Mouse (Mus musculus) right cerebral cortex, postnatal 4 days (tissue): ENCODE results near the gene Ndst2.
"Not testable (repeated sequence)": the region's sequence is repeated elsewhere in the genome, so short reads cannot be mapped to it uniquely, and the experiment has no call there.

Experiments used
- DNase-seq: peaks from one replicate; pipeline ENCODE4 v3.0.0-alpha.2; 2022

Gene Ndst2

DNA sequence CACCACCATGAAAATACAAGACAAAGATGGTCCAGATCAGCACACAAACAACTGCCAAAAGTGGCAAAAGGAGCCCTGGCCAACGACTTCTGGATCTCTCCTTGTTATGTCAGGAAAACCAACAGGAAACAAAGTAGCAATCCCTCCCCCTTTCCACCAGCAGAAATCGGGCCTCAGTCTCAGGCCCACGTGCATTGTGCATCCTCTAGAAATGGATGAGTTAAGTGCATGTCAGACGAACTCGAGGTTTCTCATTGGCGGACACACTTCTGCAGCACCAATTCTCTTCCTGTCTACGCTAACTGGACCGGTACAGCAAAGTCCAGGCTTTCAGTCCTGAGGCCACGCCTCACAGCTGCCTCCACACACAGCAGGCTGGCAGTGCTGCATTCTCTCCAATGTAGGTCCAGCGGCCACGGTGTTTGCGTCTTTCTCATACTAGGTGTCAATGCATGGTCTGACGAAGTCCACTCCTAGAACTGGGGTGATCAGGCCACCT is 1.6 kb upstream of the Ndst2 start:
- DNase-seq: no peak

- no peak for DNase-seq
Observed at GRCm38 (mm10) chr14:20735052-20735451, 690 bp upstream of the Ndst2 start.

DNA sequence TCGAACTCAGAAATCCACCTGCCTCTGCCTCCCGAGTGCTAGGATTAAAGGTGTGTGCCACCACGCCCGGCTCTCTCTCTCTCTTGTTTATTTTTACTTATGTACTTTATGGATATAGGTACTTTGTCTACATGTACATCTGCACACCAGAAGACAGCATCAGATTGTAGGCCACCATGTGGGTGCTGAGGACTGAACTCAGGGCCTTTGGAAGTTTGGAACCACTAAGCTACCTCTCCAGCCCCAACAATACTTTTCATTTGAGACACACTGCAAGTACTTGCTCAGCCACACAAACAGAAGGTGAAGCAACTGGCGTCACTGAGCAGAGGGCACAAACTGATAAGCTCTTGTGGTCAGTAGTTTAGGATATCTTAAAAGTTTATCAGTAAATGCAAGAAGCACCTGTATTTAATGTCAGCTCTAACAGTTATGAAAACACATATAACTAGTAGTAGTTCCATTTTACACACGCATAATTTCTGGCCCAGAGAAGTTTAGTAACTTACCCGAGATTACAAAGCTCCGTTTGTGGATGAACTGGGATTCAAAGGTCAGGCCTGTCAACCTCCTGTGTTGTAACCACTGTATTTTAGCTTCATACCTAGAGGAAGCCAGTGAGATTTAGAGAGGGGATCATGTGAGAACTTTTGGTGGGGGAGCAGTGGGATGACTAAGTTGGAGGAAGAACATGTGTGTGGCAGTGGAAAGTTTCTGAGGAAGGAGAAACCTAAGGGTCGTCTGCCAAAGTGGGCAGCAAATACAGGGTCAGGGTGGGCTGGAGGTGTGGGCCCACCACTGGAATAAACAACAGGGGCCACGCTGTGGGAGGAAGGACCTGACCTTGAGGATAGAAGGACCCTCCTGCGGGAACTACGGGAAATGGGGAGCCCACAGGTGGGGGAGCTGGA is 1.1 kb downstream of the Ndst2 start:
- DNase-seq: no peak

DNA sequence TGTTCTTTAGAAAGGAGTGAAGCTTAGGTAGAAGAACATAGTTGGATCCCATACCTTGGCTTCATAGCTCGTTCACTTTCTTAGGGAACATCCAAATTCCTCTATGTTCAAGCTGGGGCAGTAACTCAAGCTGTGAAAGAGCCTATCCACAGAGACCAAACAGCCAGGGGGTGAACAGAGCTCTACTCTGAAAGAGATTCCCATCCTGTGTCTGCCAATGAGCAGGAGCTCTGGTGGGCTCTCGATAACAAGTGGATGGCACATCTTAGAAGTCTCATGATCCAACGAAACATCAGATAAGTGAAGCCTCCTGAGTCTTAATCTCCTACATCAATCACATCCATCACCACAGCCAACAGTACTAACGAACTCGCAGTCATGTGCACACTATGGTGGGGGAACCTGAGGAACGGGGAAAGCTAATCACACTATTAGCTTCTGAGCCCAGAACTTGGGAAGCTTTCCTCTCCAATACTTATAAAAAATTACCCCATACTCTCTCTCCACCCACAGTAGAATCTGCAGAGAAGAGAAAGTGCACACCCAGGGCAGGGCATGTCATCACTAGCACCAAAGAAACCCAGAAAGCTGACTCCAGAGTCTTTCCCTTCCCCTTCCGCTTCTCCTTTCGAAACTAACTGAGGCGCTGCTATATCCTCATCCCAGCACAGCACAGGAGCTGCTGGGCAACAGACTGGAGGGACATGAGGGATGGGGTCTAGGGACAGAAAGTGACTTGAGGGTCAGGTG is 3.3 kb downstream of the Ndst2 start:
- no peak for DNase-seq

- no peak for DNase-seq
Observed at GRCm38 (mm10) chr14:20729871-20730270, 4.5 kb downstream of the Ndst2 start.

- DNase-seq: no peak
Observed at GRCm38 (mm10) chr14:20725660-20726339, 8.6 kb downstream of the Ndst2 start.

- DNase-seq: peak; percentile 76
Observed at GRCm38 (mm10) chr14:20724043-20724442, 10.3 kb downstream of the Ndst2 start.

- no peak for DNase-seq
Observed at GRCm38 (mm10) chr14:20723006-20723405, 11.4 kb downstream of the Ndst2 start.

GRCm38 (mm10) chr14:20721371-20721770 is 13.0 kb downstream of the Ndst2 start:
- DNase-seq: no peak

DNA sequence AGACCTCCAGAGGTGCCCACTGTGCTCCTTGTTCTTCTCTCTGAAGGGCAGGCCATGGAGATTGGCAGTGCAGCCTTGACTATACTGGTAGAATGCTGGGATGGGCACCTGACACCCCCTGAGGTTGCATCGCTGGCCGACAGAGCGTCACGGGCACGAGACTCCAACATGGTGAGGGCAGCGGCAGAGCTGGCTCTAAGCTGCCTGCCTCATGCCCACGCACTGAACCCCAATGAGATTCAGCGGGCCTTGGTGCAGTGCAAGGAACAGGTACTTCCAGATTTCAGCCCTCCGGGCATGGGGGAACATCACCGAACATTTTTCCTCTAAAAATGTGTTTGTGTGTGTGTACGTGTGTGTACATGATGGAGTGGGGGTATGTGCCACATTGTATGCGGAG is 14.6 kb downstream of the Ndst2 start:
- DNase-seq: no peak

DNA sequence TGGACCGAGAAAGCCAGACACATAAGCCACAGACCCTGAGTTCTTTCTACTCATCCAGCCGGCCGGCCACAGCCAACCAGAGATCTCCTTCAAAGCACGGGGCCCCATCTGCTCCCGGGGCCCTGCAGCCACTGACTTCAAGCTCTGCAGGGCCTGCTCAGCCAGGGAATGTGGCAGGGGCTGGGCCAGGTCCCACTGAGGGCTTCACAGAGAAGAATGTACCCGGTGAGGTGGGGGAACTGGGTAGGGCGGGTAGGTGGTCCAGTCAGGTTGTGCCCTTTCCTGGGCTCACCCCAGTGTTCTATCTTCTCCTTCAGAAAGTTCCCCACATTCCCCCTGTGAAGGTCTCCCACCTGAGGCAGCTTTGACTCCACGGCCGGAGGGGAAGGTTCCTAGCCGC is 15.9 kb downstream of the Ndst2 start:
- DNase-seq: no peak

- DNase-seq: no peak
Observed at GRCm38 (mm10) chr14:20713832-20714231, 20.5 kb downstream of the Ndst2 start.

DNA sequence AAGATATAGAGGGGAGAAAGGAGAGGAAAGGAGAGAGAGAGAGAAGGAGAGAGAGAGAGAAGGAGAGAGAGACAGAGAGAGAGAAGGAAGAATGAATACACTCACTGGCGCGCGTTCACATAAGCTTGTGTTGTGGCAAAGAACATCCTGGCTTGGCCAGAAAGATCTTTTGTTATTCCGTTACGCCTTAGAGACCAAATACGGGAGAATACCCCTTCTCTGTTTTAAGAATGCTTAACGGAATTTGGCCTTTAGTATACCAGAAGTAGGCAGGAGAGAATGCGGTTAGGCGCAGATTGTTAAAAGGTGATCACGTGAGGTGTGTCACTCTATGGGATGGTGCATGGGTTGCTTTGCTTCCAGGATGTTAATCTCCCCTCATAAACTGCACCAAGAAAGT is 26.1 kb downstream of the Ndst2 start:
- no peak for DNase-seq

DNA sequence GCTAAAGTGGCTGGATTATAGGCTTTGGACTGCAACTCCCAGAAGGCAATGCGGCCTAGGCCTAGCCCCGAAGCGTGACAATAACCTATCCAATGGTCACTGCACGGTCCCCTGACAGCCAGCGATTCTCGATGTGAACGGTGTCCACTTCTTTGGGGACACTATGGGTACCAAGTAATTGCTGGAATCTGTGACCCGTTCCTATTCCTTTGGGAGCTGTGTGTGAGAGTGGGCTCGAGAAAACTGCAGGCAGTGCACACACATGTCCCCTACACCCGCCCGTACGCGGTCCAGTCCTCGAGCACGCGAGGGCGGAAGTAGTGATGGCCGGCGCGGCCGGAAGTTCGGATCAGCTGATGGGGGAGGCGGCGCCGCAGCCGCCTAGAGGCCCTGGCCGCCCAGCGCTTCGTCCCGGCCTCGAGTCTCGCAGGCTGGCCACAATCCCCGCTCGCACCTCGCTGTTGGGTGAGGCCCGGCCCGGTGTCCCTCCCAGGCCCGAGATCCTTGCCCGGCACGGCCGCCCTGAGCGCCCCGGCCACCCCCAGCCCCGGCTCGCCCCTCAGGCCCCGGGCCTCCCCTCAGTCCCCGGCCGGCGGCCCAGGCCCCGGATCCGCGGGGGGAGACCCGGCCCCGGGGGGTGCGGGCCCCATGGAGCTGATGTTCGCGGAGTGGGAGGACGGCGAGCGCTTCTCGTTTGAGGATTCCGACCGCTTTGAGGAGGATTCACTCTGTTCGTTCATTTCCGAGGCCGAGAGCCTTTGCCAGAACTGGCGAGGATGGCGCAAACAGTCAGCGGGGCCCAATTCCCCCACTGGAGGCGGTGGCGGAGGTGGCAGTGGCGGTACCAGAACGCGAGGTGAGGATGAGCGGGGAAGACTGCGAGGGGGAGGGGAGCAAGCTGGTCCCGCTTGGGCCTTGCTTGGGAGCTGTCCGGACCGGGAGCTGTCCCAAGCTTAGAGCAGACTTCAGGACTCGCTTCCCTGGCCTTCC is 26.9 kb downstream of the Ndst2 start, which contains the start of gene Zswim8:
Gene Zswim8 (plus strand): TSS at position 352 of the 990 bp plus-strand sequence.
- peak; percentile 86 for DNase-seq

DNA sequence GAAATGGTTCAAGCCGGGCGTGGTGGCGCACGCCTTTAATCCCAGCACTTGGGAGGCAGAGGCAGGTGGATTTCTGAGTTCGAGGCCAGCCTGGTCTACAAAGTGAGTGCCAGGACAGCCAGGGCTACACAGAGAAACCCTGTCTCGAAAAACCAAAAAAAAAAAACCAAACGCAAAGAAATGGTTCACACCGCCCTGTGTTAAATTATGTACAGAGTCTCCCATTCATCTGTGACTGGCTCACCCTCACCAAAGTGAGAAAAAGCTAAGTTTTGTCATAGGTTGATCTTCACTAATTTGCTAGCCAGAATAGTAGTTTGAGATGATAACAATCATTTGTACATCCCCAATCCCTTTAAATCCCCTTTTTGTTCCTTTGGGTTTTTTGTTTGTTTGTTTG is 30.9 kb downstream of the Ndst2 start:
- DNase-seq: not testable (repeated sequence)

DNA sequence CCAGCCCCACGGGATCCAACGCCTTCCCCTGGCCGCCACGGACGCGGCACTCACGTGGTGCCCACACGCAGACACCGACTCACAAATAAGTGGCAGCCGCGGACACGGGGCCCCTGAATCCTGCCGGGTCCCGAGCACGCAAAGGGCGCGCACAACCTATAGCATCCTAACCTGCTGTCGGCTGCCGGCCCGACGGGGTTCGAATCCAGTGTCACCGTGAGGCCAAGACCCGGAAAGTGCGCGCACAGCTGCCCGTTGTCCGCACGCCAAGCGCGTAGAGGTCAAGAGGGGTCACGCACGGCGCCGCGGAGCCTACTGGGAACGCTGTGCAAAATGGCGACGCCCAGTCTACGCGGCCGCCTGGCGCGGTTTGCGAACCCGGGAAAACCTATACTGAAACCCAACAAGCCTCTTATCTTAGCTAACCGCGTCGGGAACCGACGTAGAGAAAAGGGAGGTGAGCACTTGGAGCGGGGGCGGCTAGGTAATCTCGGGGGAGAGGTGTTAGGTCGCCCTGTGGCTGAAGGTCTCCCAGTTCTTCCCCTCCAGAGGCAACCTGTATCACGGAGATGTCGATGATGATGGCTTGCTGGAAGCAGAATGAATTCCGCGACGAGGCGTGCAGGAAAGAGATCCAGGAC is 31.5 kb downstream of the Ndst2 start, which contains the start of gene Chchd1:
Gene Chchd1 (plus strand): TSS at position 266 of the 641 bp plus-strand sequence.
- DNase-seq: peak; percentile 93

DNA sequence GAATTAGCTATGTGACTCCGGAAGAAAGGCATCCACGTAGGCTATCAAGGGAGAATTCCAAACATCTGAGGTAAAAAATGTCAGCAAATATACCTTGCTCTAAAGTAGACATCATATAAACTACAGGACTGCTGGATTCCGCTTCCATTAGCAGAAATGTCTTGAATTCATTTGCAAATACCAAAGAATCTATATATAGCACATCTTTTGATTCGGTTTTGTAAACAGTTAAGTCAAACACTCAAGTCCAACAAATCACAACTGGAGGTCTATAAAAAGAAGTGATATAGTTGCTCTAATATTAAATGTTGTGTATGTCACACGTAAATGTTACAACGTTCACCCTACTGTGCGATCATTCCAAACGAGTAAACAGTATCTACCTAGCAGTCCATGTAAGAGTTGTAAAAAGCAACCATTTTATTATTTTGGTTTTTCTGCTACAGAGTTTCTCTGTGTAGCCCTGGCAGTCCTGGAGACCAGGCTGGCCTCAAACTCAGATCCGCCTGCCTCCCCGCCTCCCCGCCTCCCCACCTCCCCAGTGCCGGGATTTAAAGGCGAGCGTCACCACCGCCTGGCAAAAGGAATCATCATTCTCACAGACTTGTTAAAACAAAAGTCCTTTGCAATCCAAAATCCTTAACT is 32.1 kb downstream of the Ndst2 start:
- no peak for DNase-seq

DNA sequence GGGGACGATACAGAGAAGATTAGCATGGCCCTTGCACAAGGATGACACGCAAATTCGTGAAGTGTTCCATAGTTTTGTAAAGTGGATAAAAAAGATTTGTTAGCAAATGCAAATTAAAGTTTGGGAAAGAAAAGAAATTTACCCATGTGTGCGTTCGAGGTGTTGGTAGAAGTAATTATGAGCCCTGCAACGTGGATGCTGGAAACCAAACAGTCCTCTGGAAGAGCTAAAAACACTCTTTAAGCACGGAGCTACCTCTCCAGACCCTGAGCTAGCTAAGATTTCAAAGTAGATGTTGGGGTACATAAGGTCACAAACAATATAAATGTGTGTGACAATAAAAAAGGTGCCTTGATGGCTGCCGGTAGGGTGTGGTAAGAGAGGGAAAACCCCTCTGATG is 32.8 kb downstream of the Ndst2 start:
- no peak for DNase-seq

- DNase-seq: no peak
Observed at GRCm38 (mm10) chr14:20700362-20700761, 34.0 kb downstream of the Ndst2 start.

DNA sequence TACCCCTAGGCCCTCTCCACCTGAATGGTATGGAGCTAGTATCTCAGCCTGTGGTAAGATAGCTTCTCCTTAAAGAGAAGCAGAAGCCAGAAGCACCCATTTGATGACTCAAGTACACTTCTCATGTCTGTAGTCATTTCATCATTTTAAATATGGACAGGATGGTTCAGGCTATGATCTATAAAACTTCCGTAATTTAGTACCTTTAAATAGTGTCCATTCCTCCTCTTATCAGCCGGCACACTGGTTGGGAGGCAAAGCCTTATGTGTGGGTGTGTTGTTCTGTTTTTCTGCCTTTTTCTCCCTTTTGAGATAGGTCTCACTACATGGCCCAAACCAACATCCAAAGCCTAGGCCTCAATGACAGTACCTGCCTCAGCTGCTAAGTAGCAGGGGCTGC is 35.8 kb downstream of the Ndst2 start:
- DNase-seq: no peak

DNA sequence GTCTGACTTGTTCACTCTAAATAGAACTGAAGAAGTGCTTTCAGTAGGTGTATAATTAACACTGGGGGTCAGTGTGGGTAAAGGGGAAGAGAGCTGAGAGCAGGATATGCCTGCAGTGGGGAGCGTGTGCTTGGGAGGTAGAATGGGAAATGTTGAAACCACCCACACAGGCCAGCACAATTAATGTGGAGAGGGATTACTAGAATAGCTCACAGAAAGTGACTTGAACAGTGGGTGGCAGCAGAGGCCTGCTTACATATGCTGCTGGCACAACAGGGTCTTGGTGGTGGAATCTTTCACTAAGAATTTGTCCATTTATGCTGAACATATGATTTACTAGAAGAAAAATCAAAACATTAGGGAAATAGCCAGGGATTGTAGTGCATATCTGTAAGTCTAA is 37.4 kb downstream of the Ndst2 start:
- no peak for DNase-seq
